Mouse (Mus musculus) neural tube, embryonic 14.5 days (tissue): ENCODE data around the gene Sall1. TPM values are rescaled to one million over a fixed set of nuclear protein-coding genes. Genes with fewer than 3 reads are reported as not detected.
A peak's percentile ranks its signal among the peaks of the same experiment; 100 is the strongest.

ENCODE experiments used
- ATAC-seq: fragments of 200-750 bp; cut with Nextera tagmentation; 2 replicates; pipeline ENCODE4 v1.8.0; 2017; ENCODE audit warnings: low read depth, mild to moderate bottlenecking, moderate TSS enrichment, moderate library complexity
- H3K27ac ChIP-seq: fragments of 300-500 bp; sonication (generic); 2 replicates; pipeline ENCODE4 v1.5.1; 2014; ENCODE audit warnings: low read depth, mild to moderate bottlenecking, control low read depth, low read length, moderate library complexity, mixed read lengths
- H3K27me3 ChIP-seq: fragments of 300-500 bp; sonication (generic); 2 replicates; pipeline ENCODE4 v1.6.1; 2014; ENCODE audit warnings: low read length; ENCODE audit not compliant: control insufficient read depth, insufficient read depth
- H3K36me3 ChIP-seq: fragments of 300-500 bp; sonication (generic); 2 replicates; pipeline ENCODE4 v1.6.1; 2014; ENCODE audit warnings: low read length, mixed read lengths; ENCODE audit not compliant: control insufficient read depth, insufficient read depth
- H3K4me1 ChIP-seq: fragments of 300-500 bp; sonication (generic); 2 replicates; pipeline ENCODE4 v1.6.1; 2014; ENCODE audit warnings: low read length; ENCODE audit not compliant: control insufficient read depth, insufficient read depth
- H3K4me2 ChIP-seq: fragments of 300-500 bp; sonication (generic); 2 replicates; pipeline ENCODE4 v1.6.1; 2014; ENCODE audit warnings: mild to moderate bottlenecking, low read depth, low read length, control low read depth
- H3K4me3 ChIP-seq: fragments of 300-500 bp; sonication (generic); 2 replicates; pipeline ENCODE4 v1.5.1; 2014; ENCODE audit warnings: low read depth, low read length, control low read depth, mixed read lengths
- H3K9ac ChIP-seq: fragments of 300-500 bp; sonication (generic); replicated peaks from 2 replicates; pipeline ENCODE4 v1.6.1; 2014; ENCODE audit warnings: low read depth, mild to moderate bottlenecking, control low read depth, low read length, mixed read lengths
- H3K9me3 ChIP-seq: fragments of 300-500 bp; sonication (generic); 2 replicates; pipeline ENCODE4 v1.6.1; 2016; ENCODE audit warnings: low read length; ENCODE audit not compliant: control insufficient read depth
- WGBS: fragments of 180-500 bp; shearing (Covaris S2); extraction: QIAGEN DNeasy Blood & Tissue Kit; methylation state at CpG from one replicate; pipeline ENCODE4 v1.1.7; 2014; 5-methylcytosine and 5-hydroxymethylcytosine counted together
- polyA plus RNA-seq: library from polyadenylated mRNA; unstranded; fragments of >200 nt; fragmentation: Nextera tagmentation; extraction: Ambion mirVana; gene quantifications from 2 replicates; pipeline ENCODE4 v1.2.1, GENCODE M21; 2014

The Sall1 gene
- polyA plus RNA-seq, 1 experiment from 2014 or later, result 17.7 TPM

GRCm38 (mm10) chr8:89052880-89053279 lies 8.9 kb upstream of the Sall1 start:
- Histone ChIP-seq H3K9me3 (no peaks in the 10 kb centered on the region), H3K27me3 (no peaks in the 10 kb centered on the region; the same call in 1 of the 2 replicates), H3K9ac (no peak overlapping the region), H3K4me3 (no peak overlapping the region), H3K4me1 (no peaks in the 10 kb centered on the region; the same call in 1 of the 2 replicates), H3K27ac (no peak overlapping the region), H3K4me2 (no peak overlapping the region), H3K36me3 (no peaks in the 10 kb centered on the region)
- no peak for ATAC-seq
- WGBS, result 92% methylated on average over 7 of the region's 7 CpGs

GRCm38 (mm10) chr8:89046639-89047348 lies 2.8 kb upstream of the Sall1 start:
- Histone ChIP-seq H3K4me3 (no peak overlapping the region), H3K27me3 (no peaks in the 10 kb centered on the region; the same call in 1 of the 2 replicates), H3K27ac (peak overlapping the region; percentile 72; the same call in 1 of the 2 replicates), H3K9ac (no peak overlapping the region), H3K36me3 (no peaks in the 10 kb centered on the region), H3K9me3 (no peaks in the 10 kb centered on the region), H3K4me2 (peak overlapping the region; percentile 85; the same call in 1 of the 2 replicates), H3K4me1 (peaks cover 12% of the 10 kb centered on the region; the same call in 1 of the 2 replicates)
- WGBS, result 1% methylated on average over 26 of the region's 26 CpGs
- no peak for ATAC-seq

GRCm38 (mm10) chr8:89046226-89046625 lies 2.3 kb upstream of the Sall1 start:
- no peak for ATAC-seq
- H3K36me3 ChIP-seq, result no peaks in the 10 kb centered on the region
- H3K4me3 ChIP-seq, result peak overlapping the region; percentile 14; the same call in 1 of the 2 replicates
- peaks cover 14% of the 10 kb centered on the region; the same call in 1 of the 2 replicates for H3K4me1 ChIP-seq
- H3K4me2 ChIP-seq, result peak overlapping the region; percentile 85
- no peaks in the 10 kb centered on the region; the same call in 1 of the 2 replicates for H3K27me3 ChIP-seq
- peak overlapping the region; percentile 41 for H3K9ac ChIP-seq
- H3K27ac ChIP-seq, result peak overlapping the region; percentile 78
- 0% methylated on average over 11 of the region's 15 CpGs for WGBS
- H3K9me3 ChIP-seq, result no peaks in the 10 kb centered on the region

- ATAC-seq, result no peak
- H3K36me3 ChIP-seq, result no peaks in the 10 kb centered on the region
- H3K27ac ChIP-seq, result peak overlapping the region; percentile 78
- WGBS, result 1% methylated on average over 17 of the region's 17 CpGs
- H3K4me2 ChIP-seq, result peak overlapping the region; percentile 85
- H3K9me3 ChIP-seq, result no peaks in the 10 kb centered on the region
- peaks cover 17% of the 10 kb centered on the region; the same call in 1 of the 2 replicates for H3K4me1 ChIP-seq
- H3K27me3 ChIP-seq, result no peaks in the 10 kb centered on the region; the same call in 1 of the 2 replicates
- peak overlapping the region; percentile 41 for H3K9ac ChIP-seq
- peak overlapping the region; percentile 57; the same call in 1 of the 2 replicates for H3K4me3 ChIP-seq
Observed at GRCm38 (mm10) chr8:89045726-89046125, 1.8 kb upstream of the Sall1 start.

- Histone ChIP-seq H3K9me3 (no peaks in the 10 kb centered on the region), H3K27me3 (no peaks in the 10 kb centered on the region; the same call in 1 of the 2 replicates), H3K9ac (peak overlapping the region; percentile 81; the same call in 1 of the 2 replicates), H3K36me3 (no peaks in the 10 kb centered on the region), H3K4me2 (peak overlapping the region; percentile 85), H3K4me1 (peaks cover 17% of the 10 kb centered on the region; the same call in 1 of the 2 replicates), H3K4me3 (peak overlapping the region; percentile 57), H3K27ac (peak overlapping the region; percentile 96)
- no peak for ATAC-seq
- 1% methylated on average over 30 of the region's 30 CpGs for WGBS
Observed at GRCm38 (mm10) chr8:89045218-89045601, 1.2 kb upstream of the Sall1 start.

- no peak for ATAC-seq
- Histone ChIP-seq H3K27me3 (no peaks in the 10 kb centered on the region; the same call in 1 of the 2 replicates), H3K9ac (peak overlapping the region; percentile 81), H3K4me3 (peak overlapping the region; percentile 57), H3K4me1 (peaks cover 17% of the 10 kb centered on the region; the same call in 1 of the 2 replicates), H3K27ac (peak overlapping the region; percentile 96), H3K36me3 (no peaks in the 10 kb centered on the region), H3K4me2 (peak overlapping the region; percentile 85), H3K9me3 (no peaks in the 10 kb centered on the region)
- 1% methylated on average over 31 of the region's 31 CpGs for WGBS
Observed at GRCm38 (mm10) chr8:89044511-89045217, 702 bp upstream of the Sall1 start.

GRCm38 (mm10) chr8:89043371-89043841 lies 556 bp downstream of the Sall1 start:
- peak overlapping the region; percentile 85 for H3K4me2 ChIP-seq
- peaks cover 17% of the 10 kb centered on the region; the same call in 1 of the 2 replicates for H3K4me1 ChIP-seq

GRCm38 (mm10) chr8:89042560-89043370 lies 1.2 kb downstream of the Sall1 start:
- Histone ChIP-seq H3K27me3 (no peaks in the 10 kb centered on the region), H3K4me1 (peaks cover 17% of the 10 kb centered on the region; the same call in 1 of the 2 replicates)

More at GRCm38 (mm10) chr8:89043371-89043841, 556 bp downstream of the Sall1 start:
- H3K36me3 ChIP-seq, result no peaks in the 10 kb centered on the region
- peak overlapping the region; percentile 57 for H3K4me3 ChIP-seq
- peak overlapping the region; percentile 96 for H3K27ac ChIP-seq
- H3K9me3 ChIP-seq, result no peaks in the 10 kb centered on the region
- ATAC-seq, result peak; percentile 76
- no peaks in the 10 kb centered on the region; the same call in 1 of the 2 replicates for H3K27me3 ChIP-seq
- under 1% methylated on average over 17 of the region's 32 CpGs for WGBS
- peak overlapping the region; percentile 81 for H3K9ac ChIP-seq

More at GRCm38 (mm10) chr8:89042560-89043370, 1.2 kb downstream of the Sall1 start:
- ATAC-seq, result peak; percentile 72
- H3K9me3 ChIP-seq, result no peaks in the 10 kb centered on the region
- no peaks in the 10 kb centered on the region for H3K36me3 ChIP-seq
- H3K4me2 ChIP-seq, result peak overlapping the region; percentile 85
- peak overlapping the region; percentile 81 for H3K9ac ChIP-seq
- WGBS, result under 1% methylated on average over 54 of the region's 80 CpGs
- H3K4me3 ChIP-seq, result peak overlapping the region; percentile 57
- H3K27ac ChIP-seq, result peak overlapping the region; percentile 96
